22 mouse cellular contexts compared by ENCODE assay signal in genomic region chr5:73753827-73754226, GRCm38 (mm10).
DNase-seq lines count a peak whose midpoint lies in the region; ATAC-seq lines count a peak whose summit lies in the region.
"Had no signal": no experiment of that assay in that cellular context is flagged by ENCODE, and none has a peak within 500 bp of the region (broad histone marks: within the 10 kb centered on the region; RNA-seq: fewer than 3 reads in every experiment).

No protein-coding gene starts in this region.

- no peak overlapping the region for H3K4me3 ChIP-seq in embryonic facial prominence, embryonic 11.5 days (ENCODE audit: low read depth, low read length)
- no peak overlapping the region for H3K4me3 ChIP-seq in embryonic facial prominence, embryonic 10.5 days
- H3K4me3 ChIP-seq in kidney, embryonic 15.5 days (replicated peaks) = no peak overlapping the region
- H3K4me3 ChIP-seq in limb, embryonic 11.5 days (ENCODE audit: low read depth, low read length) = no peak overlapping the region
- H3K4me3 ChIP-seq in limb, embryonic 15.5 days = no peak overlapping the region
- no peak overlapping the region for H3K4me3 ChIP-seq in midbrain, embryonic 16.5 days (ENCODE audit: low read depth, low read length)
- H3K4me3 ChIP-seq: forebrain, embryonic 13.5 days; gastrocnemius, adult 2 months; heart, embryonic 13.5 days; hindbrain, embryonic 13.5 days had no signal

- no peaks in the 10 kb centered on the region for H3K36me3 ChIP-seq in embryonic facial prominence, embryonic 11.5 days (replicated peaks; ENCODE audit: control insufficient read depth, insufficient read depth, low read depth, low read length)
- H3K36me3 ChIP-seq in embryonic facial prominence, embryonic 10.5 days (replicated peaks) = no peaks in the 10 kb centered on the region
- H3K36me3 ChIP-seq in kidney, embryonic 15.5 days = no peaks in the 10 kb centered on the region
- no peaks in the 10 kb centered on the region for H3K36me3 ChIP-seq in limb, embryonic 11.5 days (ENCODE audit: control insufficient read depth, insufficient read depth, low read length)
- H3K36me3 ChIP-seq in limb, embryonic 15.5 days = no peaks in the 10 kb centered on the region
- no peaks in the 10 kb centered on the region for H3K36me3 ChIP-seq in midbrain, embryonic 16.5 days (ENCODE audit: control insufficient read depth, insufficient read depth, low read length)
- H3K36me3 ChIP-seq: G1E; heart, embryonic 13.5 days; hindbrain, embryonic 13.5 days had no signal

- no peaks in the 10 kb centered on the region for H3K9me3 ChIP-seq in embryonic facial prominence, embryonic 11.5 days (replicated peaks; ENCODE audit: control insufficient read depth, low read length)
- no peaks in the 10 kb centered on the region for H3K9me3 ChIP-seq in embryonic facial prominence, embryonic 10.5 days
- H3K9me3 ChIP-seq in kidney, embryonic 15.5 days (replicated peaks) = no peaks in the 10 kb centered on the region
- no peaks in the 10 kb centered on the region for H3K9me3 ChIP-seq in limb, embryonic 11.5 days (ENCODE audit: control insufficient read depth, low read length)
- no peaks in the 10 kb centered on the region for H3K9me3 ChIP-seq in limb, embryonic 15.5 days
- no peaks in the 10 kb centered on the region for H3K9me3 ChIP-seq in midbrain, embryonic 16.5 days (replicated peaks; ENCODE audit: control insufficient read depth, low read length, poor library complexity, severe bottlenecking)
- H3K9me3 ChIP-seq: forebrain, embryonic 13.5 days; G1E; heart, embryonic 13.5 days; hindbrain, embryonic 13.5 days had no signal

- WGBS in embryonic facial prominence, embryonic 11.5 days = 47% methylated on average over 7 of the region's 7 CpGs
- 62% methylated on average over 7 of the region's 7 CpGs for WGBS in embryonic facial prominence, embryonic 10.5 days
- 40% methylated on average over 7 of the region's 7 CpGs for WGBS in kidney, embryonic 15.5 days
- 33% methylated on average over 7 of the region's 7 CpGs for WGBS in limb, embryonic 11.5 days
- WGBS in limb, embryonic 15.5 days = 31% methylated on average over 7 of the region's 7 CpGs
- WGBS in midbrain, embryonic 16.5 days = 59% methylated on average over 7 of the region's 7 CpGs

- no peaks in the 10 kb centered on the region for H3K4me1 ChIP-seq in embryonic facial prominence, embryonic 11.5 days (ENCODE audit: control insufficient read depth, insufficient read depth, low read length)
- peaks cover 12% of the 10 kb centered on the region; the same call in 1 of the 2 replicates for H3K4me1 ChIP-seq in embryonic facial prominence, embryonic 10.5 days
- H3K4me1 ChIP-seq in kidney, embryonic 15.5 days = peaks cover 8% of the 10 kb centered on the region; the same call in 1 of the 2 replicates
- peaks cover 12% of the 10 kb centered on the region for H3K4me1 ChIP-seq in limb, embryonic 11.5 days (ENCODE audit: control insufficient read depth, insufficient read depth, low read length)
- H3K4me1 ChIP-seq in limb, embryonic 15.5 days = peaks cover 20% of the 10 kb centered on the region
- no peaks in the 10 kb centered on the region for H3K4me1 ChIP-seq in midbrain, embryonic 16.5 days (ENCODE audit: control insufficient read depth, insufficient read depth, low read length)
- H3K4me1 ChIP-seq: forebrain, embryonic 13.5 days had no signal

- H3K27me3 ChIP-seq in embryonic facial prominence, embryonic 11.5 days (ENCODE audit: control insufficient read depth, insufficient read depth, low read length) = no peaks in the 10 kb centered on the region
- H3K27me3 ChIP-seq in embryonic facial prominence, embryonic 10.5 days (replicated peaks; ENCODE audit: low read depth, poor library complexity, severe bottlenecking) = no peaks in the 10 kb centered on the region
- no peaks in the 10 kb centered on the region for H3K27me3 ChIP-seq in kidney, embryonic 15.5 days
- H3K27me3 ChIP-seq in limb, embryonic 11.5 days (ENCODE audit: control insufficient read depth, insufficient read depth, low read length) = no peaks in the 10 kb centered on the region
- H3K27me3 ChIP-seq in limb, embryonic 15.5 days = no peaks in the 10 kb centered on the region
- H3K27me3 ChIP-seq in midbrain, embryonic 16.5 days (ENCODE audit: control insufficient read depth, insufficient read depth, low read depth, low read length) = no peaks in the 10 kb centered on the region
- H3K27me3 ChIP-seq: forebrain, embryonic 13.5 days; heart, embryonic 13.5 days; hindbrain, embryonic 13.5 days had no signal

- H3K4me2 ChIP-seq in embryonic facial prominence, embryonic 11.5 days (ENCODE audit: low read depth, low read length) = no peak overlapping the region
- H3K4me2 ChIP-seq in kidney, embryonic 15.5 days = no peak overlapping the region
- H3K4me2 ChIP-seq in limb, embryonic 11.5 days (ENCODE audit: low read depth, severe bottlenecking) = no peak overlapping the region
- H3K4me2 ChIP-seq in limb, embryonic 15.5 days = no peak overlapping the region
- no peak overlapping the region for H3K4me2 ChIP-seq in midbrain, embryonic 16.5 days (ENCODE audit: low read length)
- H3K4me2 ChIP-seq: forebrain, embryonic 13.5 days; heart, embryonic 13.5 days; hindbrain, embryonic 13.5 days had no signal

- ATAC-seq in embryonic facial prominence, embryonic 11.5 days (replicated peaks; ENCODE audit: insufficient number of reproducible peaks, low FRiP score, low TSS enrichment, low read depth) = no peak
- peak; percentile 43; the same call in 1 of the 2 replicates for ATAC-seq in kidney, embryonic 15.5 days (replicated peaks; ENCODE audit: low FRiP score)
- ATAC-seq in limb, embryonic 11.5 days (ENCODE audit: insufficient number of reproducible peaks, low FRiP score, low TSS enrichment, low read depth) = peak; percentile 82
- peak; percentile 78 for ATAC-seq in limb, embryonic 15.5 days (ENCODE audit: insufficient number of reproducible peaks, low FRiP score, low TSS enrichment, low read depth)
- ATAC-seq in midbrain, embryonic 16.5 days = no peak
- ATAC-seq: CD4-positive, CD25-positive, alpha-beta regulatory T cell, adult 4 months; forebrain, embryonic 13.5 days; hindbrain, postnatal 0 days had no signal

- no peak overlapping the region for H3K9ac ChIP-seq in embryonic facial prominence, embryonic 11.5 days (replicated peaks; ENCODE audit: low read length)
- no peak overlapping the region for H3K9ac ChIP-seq in kidney, embryonic 15.5 days
- H3K9ac ChIP-seq in limb, embryonic 11.5 days (ENCODE audit: low read length) = no peak overlapping the region
- no peak overlapping the region for H3K9ac ChIP-seq in limb, embryonic 15.5 days
- no peak overlapping the region for H3K9ac ChIP-seq in midbrain, embryonic 16.5 days (ENCODE audit: low read depth, low read length)
- H3K9ac ChIP-seq: forebrain, embryonic 13.5 days; heart, embryonic 13.5 days; hindbrain, embryonic 13.5 days had no signal

- DNase-seq in embryonic facial prominence, embryonic 11.5 days (ENCODE audit: low spot score) = peak; percentile 21
- DNase-seq in embryonic facial prominence, embryonic 10.5 days (ENCODE audit: low spot score) = no peak
- no peak for DNase-seq in kidney, adult 11 months
- peak; percentile 48 for DNase-seq in limb, embryonic 11.5 days (ENCODE audit: low spot score)
- DNase-seq in adrenal gland, postnatal 36 days = no peak
- DNase-seq: adrenal gland, postnatal 10 days; B cell, adult 2 months; cerebellum, adult 18-20 months; cerebellum, adult 9-11 months; cerebellum, postnatal 36 days; gastrocnemius, adult 2 months; gastrocnemius, postnatal 25 days; heart, postnatal 4 days had no signal

- H3K27ac ChIP-seq in embryonic facial prominence, embryonic 11.5 days (replicated peaks; ENCODE audit: low read depth, low read length) = no peak overlapping the region; the same call in 1 of the 2 replicates
- H3K27ac ChIP-seq in embryonic facial prominence, embryonic 10.5 days (replicated peaks) = no peak overlapping the region; the same call in 1 of the 2 replicates
- H3K27ac ChIP-seq in kidney, embryonic 15.5 days = no peak overlapping the region
- H3K27ac ChIP-seq in limb, embryonic 11.5 days (replicated peaks; ENCODE audit: low read depth, low read length) = peak overlapping the region; percentile 73
- H3K27ac ChIP-seq in limb, embryonic 15.5 days = peak overlapping the region; percentile 78
- no peak overlapping the region for H3K27ac ChIP-seq in midbrain, embryonic 16.5 days (ENCODE audit: low read length)
- H3K27ac ChIP-seq: forebrain, embryonic 13.5 days; gastrocnemius, adult 2 months; hindbrain, embryonic 13.5 days; hindbrain, postnatal 0 days had no signal

Comparison
In these comparisons a context has a peak if more than half of its experiments do, and no peak if none do; other contexts are left out.
1. DNase-seq: peak in embryonic facial prominence, embryonic 11.5 days (single experiment) and limb, embryonic 11.5 days (single experiment); none in embryonic facial prominence, embryonic 10.5 days (single experiment), kidney, adult 11 months (single experiment) and adrenal gland, postnatal 36 days (0 of 2).
2. ATAC-seq: peak in kidney, embryonic 15.5 days (single experiment), limb, embryonic 11.5 days (single experiment) and limb, embryonic 15.5 days (single experiment); none in embryonic facial prominence, embryonic 11.5 days (single experiment) and midbrain, embryonic 16.5 days (single experiment).
3. H3K27ac ChIP-seq: peak in limb, embryonic 11.5 days (single experiment) and limb, embryonic 15.5 days (single experiment); none in embryonic facial prominence, embryonic 11.5 days (single experiment), embryonic facial prominence, embryonic 10.5 days (single experiment), kidney, embryonic 15.5 days (single experiment) and midbrain, embryonic 16.5 days (single experiment).